Mouse (Mus musculus) kidney, adult 2 months (tissue): Measurements from ENCODE around the gene Eya2.

ENCODE experiments used
- CTCF ChIP-seq: fragments of 200-500 bp; conservative IDR thresholded peaks from 2 replicates; pipeline ENCODE4 v1.5.1; 2011; ENCODE audit warnings: low read depth, mild to moderate bottlenecking, control low read depth, low read length, moderate library complexity, mixed read lengths; ENCODE audit not compliant: insufficient read depth, insufficient read length
- POLR2A ChIP-seq: fragments of 200-500 bp; IDR thresholded peaks from one replicate; pipeline ENCODE4 v1.6.1; 2011; ENCODE audit warnings: low read depth, low read length, control low read depth

DNA sequence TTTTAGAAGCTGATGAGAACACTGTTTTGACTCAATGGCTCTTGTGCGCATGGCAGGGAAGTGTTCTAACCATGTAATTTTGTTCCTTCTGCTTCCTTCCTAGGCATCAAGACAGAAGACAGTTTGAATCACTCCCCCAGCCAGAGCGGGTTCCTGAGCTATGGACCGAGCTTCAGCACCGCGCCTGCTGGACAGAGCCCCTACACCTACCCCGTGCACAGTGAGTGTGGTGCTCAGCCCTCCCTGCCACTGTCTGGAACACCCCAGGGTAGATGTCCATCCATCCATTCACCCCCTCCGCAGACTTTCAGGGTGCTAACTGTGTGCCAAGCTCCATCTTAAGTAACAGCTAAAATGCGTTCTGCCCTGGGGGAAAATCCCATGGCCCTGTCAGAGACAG lies 92.7 kb downstream of the Eya2 start:
- no peak for TF ChIP-seq CTCF
- no peak for TF ChIP-seq POLR2A
